Mouse (Mus musculus) hindbrain, embryonic 11.5 days (tissue): ENCODE measurements at regions not wholly inside any gene's neighbourhood (a gene's known extent, or its start where the extent isn't known, plus 50 kb on each side); places are given as distances from the start of the nearest gene placed in this dataset.

Experiments
- ATAC-seq: fragments of 200-750 bp; cut with Nextera tagmentation; 2 replicates; pipeline ENCODE4 v1.8.0; 2017; ENCODE audit warnings: mild to moderate bottlenecking, moderate TSS enrichment, moderate library complexity; ENCODE audit not compliant: low FRiP score
- DNase-seq: peaks from one replicate; pipeline ENCODE4 v3.0.0-alpha.2; 2015; ENCODE audit warnings: low spot score
- H3K27ac ChIP-seq: fragments of 300-500 bp; sonication (generic); 2 replicates; pipeline ENCODE4 v1.5.1; 2014; ENCODE audit warnings: mild to moderate bottlenecking, low read depth, low read length
- H3K27me3 ChIP-seq: fragments of 300-500 bp; sonication (generic); 2 replicates; pipeline ENCODE4 v1.6.1; 2014; ENCODE audit warnings: mild to moderate bottlenecking, low read length, moderate library complexity, mixed read lengths; ENCODE audit not compliant: control insufficient read depth, insufficient read depth
- H3K36me3 ChIP-seq: fragments of 300-500 bp; sonication (generic); 2 replicates; pipeline ENCODE4 v1.6.1; 2014; ENCODE audit warnings: mild to moderate bottlenecking, low read length, moderate library complexity, mixed read lengths; ENCODE audit not compliant: control insufficient read depth, insufficient read depth
- H3K4me1 ChIP-seq: fragments of 300-500 bp; sonication (generic); replicated peaks from 2 replicates; pipeline ENCODE4 v1.6.1; 2014; ENCODE audit warnings: low read length, mixed read lengths; ENCODE audit not compliant: control insufficient read depth, insufficient read depth
- H3K4me2 ChIP-seq: fragments of 300-500 bp; sonication (generic); replicated peaks from 2 replicates; pipeline ENCODE4 v1.6.1; 2014; ENCODE audit warnings: mild to moderate bottlenecking, low read depth, low read length
- H3K4me3 ChIP-seq: fragments of 300-500 bp; sonication (generic); 2 replicates; pipeline ENCODE4 v1.5.1; 2014; ENCODE audit warnings: low read depth, low read length
- H3K9ac ChIP-seq: fragments of 300-500 bp; sonication (generic); 2 replicates; pipeline ENCODE4 v1.6.1; 2014; ENCODE audit warnings: low read depth, low read length
- H3K9me3 ChIP-seq: fragments of 300-500 bp; sonication (generic); 2 replicates; pipeline ENCODE4 v1.6.1; 2016; ENCODE audit warnings: low read length; ENCODE audit not compliant: control insufficient read depth
- WGBS: fragments of 180-500 bp; shearing (Covaris S2); extraction: QIAGEN DNeasy Blood & Tissue Kit; methylation state at CpG from one replicate; pipeline ENCODE4 v1.1.7; 2014; 5-methylcytosine and 5-hydroxymethylcytosine counted together

GRCm38 (mm10) chr10:15321480-15321879 lies 603.5 kb upstream of the Gje1 start:
- Histone ChIP-seq H3K4me1 (no peaks in the 10 kb centered on the region), H3K9ac (no peak overlapping the region), H3K27ac (no peak overlapping the region), H3K4me2 (no peak overlapping the region), H3K4me3 (no peak overlapping the region), H3K36me3 (no peaks in the 10 kb centered on the region), H3K9me3 (no peaks in the 10 kb centered on the region), H3K27me3 (no peaks in the 10 kb centered on the region)
- ATAC-seq (no peak), DNase-seq (no peak)

DNA sequence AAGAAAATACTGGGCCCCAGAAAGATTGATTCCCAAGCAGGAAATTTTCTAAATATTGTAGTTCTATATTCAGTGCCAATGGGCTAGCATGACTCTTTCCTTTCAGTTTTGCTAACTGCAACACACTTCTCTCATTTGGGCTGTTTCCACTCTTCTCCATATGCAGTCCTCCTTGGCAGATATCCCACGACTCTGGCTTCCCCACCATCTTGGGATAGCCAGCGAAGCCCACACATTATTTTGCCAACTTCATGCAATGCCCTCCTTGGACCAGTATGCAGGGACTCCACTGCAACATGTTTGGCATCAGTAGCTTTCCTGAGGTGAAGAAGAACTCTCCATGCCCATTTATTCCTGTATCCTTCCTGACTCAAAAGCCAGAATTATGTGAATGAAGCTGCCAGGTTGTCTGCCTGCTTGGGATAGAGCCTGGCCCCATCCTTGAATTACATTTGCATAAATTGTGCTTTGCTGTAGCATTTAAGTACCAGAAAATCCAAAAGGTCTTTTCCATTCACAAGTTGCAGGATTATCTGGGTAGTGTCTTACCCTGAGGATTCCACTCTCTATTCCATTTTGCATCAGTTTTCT lies 599.1 kb upstream of the Gje1 start:
- Histone ChIP-seq H3K27ac (no peak overlapping the region), H3K9ac (no peak overlapping the region), H3K9me3 (no peaks in the 10 kb centered on the region), H3K4me1 (no peaks in the 10 kb centered on the region), H3K4me3 (no peak overlapping the region), H3K27me3 (no peaks in the 10 kb centered on the region), H3K4me2 (no peak overlapping the region), H3K36me3 (no peaks in the 10 kb centered on the region)
- ATAC-seq, result no peak
- WGBS, result 83% methylated on average over 2 of the region's 2 CpGs
- DNase-seq, result no peak

DNA sequence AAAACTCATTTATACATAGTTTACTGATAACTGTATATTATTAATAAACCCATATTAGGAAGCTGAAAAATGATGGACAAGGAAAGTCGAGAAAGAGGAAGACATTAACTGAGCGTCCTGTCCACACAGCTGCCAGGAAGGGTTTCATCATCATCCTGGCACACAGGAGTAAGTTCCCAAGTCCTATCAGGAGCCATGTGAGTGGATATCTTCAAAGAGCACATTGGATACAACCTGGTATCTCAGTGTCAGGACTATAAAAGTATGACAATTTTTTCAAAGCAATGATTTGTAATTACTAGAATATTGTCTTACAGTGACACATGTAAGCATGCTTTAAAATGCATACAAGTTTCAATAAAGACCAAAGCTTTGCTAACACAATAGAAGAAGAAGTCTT lies 592.6 kb upstream of the Gje1 start:
- Histone ChIP-seq H3K4me3 (no peak overlapping the region), H3K27me3 (no peaks in the 10 kb centered on the region), H3K9ac (no peak overlapping the region), H3K4me1 (no peaks in the 10 kb centered on the region), H3K36me3 (no peaks in the 10 kb centered on the region), H3K4me2 (no peak overlapping the region), H3K9me3 (no peaks in the 10 kb centered on the region), H3K27ac (no peak overlapping the region)
- no peak for ATAC-seq
- WGBS, result 90% methylated on average over 2 of the region's 2 CpGs
- DNase-seq, result no peak

GRCm38 (mm10) chr10:15305811-15306473 lies 587.9 kb upstream of the Gje1 start:
- H3K4me3 ChIP-seq, result no peak overlapping the region
- no peak overlapping the region for H3K4me2 ChIP-seq
- H3K27ac ChIP-seq, result no peak overlapping the region
- H3K27me3 ChIP-seq, result no peaks in the 10 kb centered on the region
- H3K9ac ChIP-seq, result no peak overlapping the region
- H3K9me3 ChIP-seq, result no peaks in the 10 kb centered on the region
- no peaks in the 10 kb centered on the region for H3K4me1 ChIP-seq
- no peaks in the 10 kb centered on the region for H3K36me3 ChIP-seq
- no peak for ATAC-seq
- 83% methylated on average over 3 of the region's 3 CpGs for WGBS
- DNase-seq, result no peak

DNA sequence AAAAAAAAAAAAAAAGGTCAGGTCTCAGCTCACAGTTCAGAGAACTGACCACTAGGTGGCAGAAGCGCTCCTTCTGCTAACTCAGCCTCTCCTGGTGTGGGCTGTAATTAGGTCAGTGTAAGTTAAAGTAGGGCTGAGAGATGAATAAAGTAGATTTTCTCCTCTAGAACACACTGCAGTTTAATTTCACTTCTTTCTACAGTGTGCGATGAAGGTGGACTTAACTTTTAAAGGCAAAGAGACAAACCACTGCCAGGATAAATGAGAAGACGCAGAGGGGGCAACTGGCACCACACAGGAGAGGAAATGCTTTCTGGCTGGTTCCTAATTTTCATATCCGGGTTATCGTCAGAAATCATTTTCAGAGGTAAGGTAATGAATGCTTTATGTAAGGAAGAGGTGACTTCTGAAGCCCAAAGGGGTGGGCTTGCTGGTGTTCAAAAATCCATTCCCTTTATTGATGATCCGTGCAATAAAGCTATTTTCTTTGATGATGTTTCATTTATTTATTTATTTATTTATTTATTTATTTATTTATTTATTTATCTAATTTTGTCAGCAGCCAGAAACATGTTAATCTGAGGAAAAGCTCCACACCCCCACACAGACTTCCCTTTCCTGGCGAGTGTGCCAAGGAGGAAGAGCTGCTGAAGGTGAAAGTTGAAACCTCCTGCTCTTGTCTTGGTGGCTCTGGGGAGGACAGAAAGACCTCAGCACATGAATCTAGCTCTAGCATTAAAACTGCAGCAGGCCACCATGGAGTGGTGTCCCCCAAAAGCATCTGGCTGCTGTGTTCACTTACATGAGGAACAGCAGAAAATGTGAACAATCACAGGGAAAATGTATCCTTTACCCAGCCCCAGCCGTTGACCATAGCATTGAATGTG lies 582.4 kb upstream of the Gje1 start:
- no peak overlapping the region for H3K4me2 ChIP-seq
- ATAC-seq, result peak; percentile 91
- no peaks in the 10 kb centered on the region for H3K9me3 ChIP-seq
- no peaks in the 10 kb centered on the region for H3K27me3 ChIP-seq
- peak; percentile 89 for DNase-seq
- 53% methylated on average over 8 of the region's 8 CpGs for WGBS
- no peak overlapping the region for H3K9ac ChIP-seq
- H3K27ac ChIP-seq, result no peak overlapping the region
- no peaks in the 10 kb centered on the region for H3K36me3 ChIP-seq
- H3K4me1 ChIP-seq, result no peaks in the 10 kb centered on the region
- H3K4me3 ChIP-seq, result no peak overlapping the region

- Histone ChIP-seq H3K9ac (no peak overlapping the region), H3K27ac (no peak overlapping the region), H3K27me3 (no peaks in the 10 kb centered on the region), H3K4me3 (no peak overlapping the region), H3K4me1 (no peaks in the 10 kb centered on the region), H3K4me2 (no peak overlapping the region), H3K9me3 (no peaks in the 10 kb centered on the region), H3K36me3 (no peaks in the 10 kb centered on the region)
- 45% methylated on average over 11 of the region's 11 CpGs for WGBS
- DNase-seq, result no peak
- peak; percentile 52 for ATAC-seq
Measured at GRCm38 (mm10) chr10:15299331-15300198, 581.6 kb upstream of the Gje1 start.

GRCm38 (mm10) chr10:15297257-15297656 lies 579.2 kb upstream of the Gje1 start:
- no peak overlapping the region for H3K4me2 ChIP-seq
- no peaks in the 10 kb centered on the region for H3K9me3 ChIP-seq
- no peak overlapping the region for H3K27ac ChIP-seq
- DNase-seq, result no peak
- no peak overlapping the region for H3K9ac ChIP-seq
- ATAC-seq, result no peak
- H3K4me3 ChIP-seq, result no peak overlapping the region
- no peaks in the 10 kb centered on the region for H3K4me1 ChIP-seq
- H3K27me3 ChIP-seq, result no peaks in the 10 kb centered on the region
- no peaks in the 10 kb centered on the region for H3K36me3 ChIP-seq
- 92% methylated on average over 2 of the region's 2 CpGs for WGBS

- H3K4me1 ChIP-seq, result no peaks in the 10 kb centered on the region
- DNase-seq (no peak), ATAC-seq (no peak)
- no peak overlapping the region for H3K9ac ChIP-seq
- H3K27ac ChIP-seq, result no peak overlapping the region
- no peaks in the 10 kb centered on the region for H3K27me3 ChIP-seq
- H3K4me2 ChIP-seq, result no peak overlapping the region
- no peaks in the 10 kb centered on the region for H3K36me3 ChIP-seq
- no peaks in the 10 kb centered on the region for H3K9me3 ChIP-seq
- WGBS, result 75% methylated on average over 1 of the region's 1 CpGs
- H3K4me3 ChIP-seq, result no peak overlapping the region
Measured at GRCm38 (mm10) chr10:15294125-15294524, 576.1 kb upstream of the Gje1 start.
